Mouse (Mus musculus): Measurements from ENCODE around the gene Heyl. TPM values are rescaled to one million over a fixed set of nuclear protein-coding genes. Genes with fewer than 3 reads are reported as not detected.
"Not testable (repeated sequence)": the region's sequence is repeated elsewhere in the genome, so short reads cannot be mapped to it uniquely, and the experiment has no call there.

Gene Heyl
- polyA plus RNA-seq, 1 experiment from 2014 or later, result 0.83 TPM

- Histone ChIP-seq H3K4me2 (no peak overlapping the region), H3K9me3 (replicated peaks) (no peaks in the 10 kb centered on the region), H3K9ac (no peak overlapping the region), H3K4me3 (no peak overlapping the region), H3K27me3 (replicated peaks) (no peaks in the 10 kb centered on the region), H3K36me3 (peaks cover 99% of the 10 kb centered on the region), H3K27ac (no peak overlapping the region), H3K4me1 (peaks cover 27% of the 10 kb centered on the region)
- 75% methylated on average over 7 of the region's 7 CpGs for WGBS (ENCODE audit: insufficient replicate concordance)
- ATAC-seq, result no peak
Observed at GRCm38 (mm10) chr4:123293661-123294443, 60.5 kb downstream of the Heyl start.

- ATAC-seq; H3K27me3 ChIP-seq (replicated peaks); H3K9ac ChIP-seq; H3K9me3 ChIP-seq (replicated peaks); H3K4me2 ChIP-seq; H3K4me3 ChIP-seq; H3K27ac ChIP-seq: not testable (repeated sequence)
- peaks cover 99% of the 10 kb centered on the region for H3K36me3 ChIP-seq
- H3K4me1 ChIP-seq, result peaks cover 17% of the 10 kb centered on the region
- WGBS (ENCODE audit: insufficient replicate concordance), result 89% methylated on average over 15 of the region's 15 CpGs
Observed at GRCm38 (mm10) chr4:123295026-123295425, 61.7 kb downstream of the Heyl start.

- no peak for ATAC-seq
- Histone ChIP-seq H3K4me1 (peaks cover 17% of the 10 kb centered on the region), H3K4me2 (no peak overlapping the region), H3K27ac (no peak overlapping the region), H3K9me3 (replicated peaks) (no peaks in the 10 kb centered on the region), H3K9ac (no peak overlapping the region), H3K36me3 (peaks cover 99% of the 10 kb centered on the region), H3K27me3 (replicated peaks) (no peaks in the 10 kb centered on the region), H3K4me3 (no peak overlapping the region)
- 91% methylated on average over 21 of the region's 21 CpGs for WGBS (ENCODE audit: insufficient replicate concordance)
Observed at GRCm38 (mm10) chr4:123295516-123296147, 62.3 kb downstream of the Heyl start.

GRCm38 (mm10) chr4:123296148-123296534 lies 62.8 kb downstream of the Heyl start:
- no peak overlapping the region for H3K4me2 ChIP-seq
- H3K9ac ChIP-seq, result no peak overlapping the region
- peaks cover 99% of the 10 kb centered on the region for H3K36me3 ChIP-seq
- no peaks in the 10 kb centered on the region for H3K9me3 ChIP-seq (replicated peaks)
- WGBS (ENCODE audit: insufficient replicate concordance), result 89% methylated on average over 5 of the region's 5 CpGs
- no peak for ATAC-seq
- H3K27me3 ChIP-seq (replicated peaks), result no peaks in the 10 kb centered on the region
- H3K4me3 ChIP-seq, result no peak overlapping the region
- peaks cover 15% of the 10 kb centered on the region for H3K4me1 ChIP-seq
- H3K27ac ChIP-seq, result no peak overlapping the region

DNA sequence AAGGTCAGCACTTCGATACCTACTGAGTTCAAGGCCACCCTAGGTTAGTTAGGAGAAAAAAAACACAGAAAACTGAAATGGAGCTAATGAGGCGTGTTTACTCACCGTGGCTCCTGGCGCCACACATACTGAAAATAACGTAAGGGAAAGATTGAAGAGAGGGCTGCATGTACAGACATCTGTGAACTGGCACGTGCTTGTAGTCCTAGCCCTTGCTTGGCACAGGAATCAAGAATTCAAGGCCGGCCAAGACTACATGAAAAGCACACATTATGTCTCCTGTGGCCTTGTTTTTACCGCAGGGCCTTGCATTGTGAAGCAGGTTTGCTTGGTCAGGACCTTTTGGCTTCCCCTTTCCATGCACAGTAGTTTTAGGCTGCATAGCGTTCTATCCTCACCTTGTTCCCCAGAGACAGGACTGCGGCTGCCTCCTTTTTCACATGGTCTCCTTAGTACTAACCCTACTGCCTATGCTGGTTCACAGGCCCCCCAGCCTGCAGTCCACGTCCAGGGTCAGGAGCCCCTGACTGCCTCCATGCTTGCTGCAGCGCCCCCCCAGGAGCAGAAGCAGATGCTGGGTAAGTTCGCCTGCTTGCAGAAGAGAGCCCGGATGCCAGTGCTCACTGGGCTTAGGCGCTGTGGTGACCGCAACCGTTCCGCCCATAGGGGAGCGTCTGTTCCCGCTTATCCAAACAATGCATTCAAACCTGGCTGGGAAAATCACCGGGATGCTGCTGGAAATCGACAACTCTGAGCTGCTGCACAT lies 64.0 kb downstream of the Heyl start:
- Histone ChIP-seq H3K27ac (no peak overlapping the region), H3K4me3 (no peak overlapping the region), H3K9ac (no peak overlapping the region), H3K4me2 (no peak overlapping the region), H3K4me1 (peaks cover 3% of the 10 kb centered on the region), H3K9me3 (replicated peaks) (no peaks in the 10 kb centered on the region), H3K36me3 (peaks cover 99% of the 10 kb centered on the region), H3K27me3 (replicated peaks) (no peaks in the 10 kb centered on the region)
- 93% methylated on average over 22 of the region's 22 CpGs for WGBS (ENCODE audit: insufficient replicate concordance)
- ATAC-seq, result no peak

GRCm38 (mm10) chr4:123298226-123298625 lies 64.9 kb downstream of the Heyl start:
- 82% methylated on average over 4 of the region's 4 CpGs for WGBS (ENCODE audit: insufficient replicate concordance)
- H3K9ac ChIP-seq, result no peak overlapping the region
- no peak overlapping the region for H3K4me3 ChIP-seq
- peaks cover 99% of the 10 kb centered on the region for H3K36me3 ChIP-seq
- no peak overlapping the region for H3K4me2 ChIP-seq
- ATAC-seq, result no peak
- H3K4me1 ChIP-seq, result no peaks in the 10 kb centered on the region; the same call in 1 of the 2 replicates
- no peak overlapping the region for H3K27ac ChIP-seq
- H3K9me3 ChIP-seq (replicated peaks), result no peaks in the 10 kb centered on the region
- H3K27me3 ChIP-seq (replicated peaks), result no peaks in the 10 kb centered on the region

DNA sequence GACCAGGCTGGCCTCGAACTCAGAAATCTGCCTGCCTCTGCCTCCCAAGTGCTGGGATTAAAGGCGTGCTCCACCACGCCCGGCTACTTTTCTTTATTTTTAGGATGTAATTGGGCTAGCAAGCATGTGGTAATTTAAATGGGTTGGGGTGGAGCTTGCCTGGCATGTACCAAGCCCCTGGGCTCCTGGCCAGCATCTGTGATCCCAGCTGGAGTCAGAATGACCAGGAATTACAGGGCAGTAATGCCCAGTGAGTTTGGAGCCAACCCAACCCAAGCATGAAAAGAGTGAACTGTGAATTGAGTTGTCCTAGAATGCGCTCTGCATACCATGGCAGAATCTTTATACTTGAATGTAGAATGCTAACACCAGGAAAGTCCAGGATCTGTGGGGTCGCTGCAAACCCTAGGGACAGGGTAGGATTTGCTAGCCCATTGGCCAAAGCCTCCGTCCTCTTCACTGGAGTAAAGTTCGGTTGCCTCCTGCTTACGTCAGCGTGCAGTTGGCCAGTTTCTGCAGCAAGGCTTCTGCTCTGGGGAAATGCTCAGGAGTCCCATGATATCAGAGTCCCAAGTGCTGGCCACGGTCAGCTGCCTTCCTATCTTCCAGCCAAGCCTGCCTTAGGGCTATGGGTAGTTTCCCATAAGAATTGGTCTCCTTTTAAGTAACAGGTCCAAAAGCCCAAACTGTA lies 65.8 kb downstream of the Heyl start:
- no peak overlapping the region for H3K4me2 ChIP-seq
- no peak overlapping the region for H3K9ac ChIP-seq
- ATAC-seq, result no peak
- H3K27me3 ChIP-seq (replicated peaks), result no peaks in the 10 kb centered on the region
- H3K9me3 ChIP-seq (replicated peaks), result no peaks in the 10 kb centered on the region
- no peak overlapping the region; the same call in 1 of the 2 replicates for H3K27ac ChIP-seq
- no peaks in the 10 kb centered on the region; the same call in 1 of the 2 replicates for H3K4me1 ChIP-seq
- H3K36me3 ChIP-seq, result peaks cover 99% of the 10 kb centered on the region
- WGBS (ENCODE audit: insufficient replicate concordance), result 90% methylated on average over 11 of the region's 11 CpGs
- H3K4me3 ChIP-seq, result no peak overlapping the region

Other genes with a start within 250 kb of the Heyl start
- gene Mycl, start 237.9 kb upstream of the Heyl start, polyA plus RNA-seq (2016; fragmentation: Nextera tagmentation; extraction: Ambion mirVana), result 1.2 and 1.6 TPM in 2 replicates
- 8.9 and 10.9 TPM in 2 replicates for gene Trit1, start 217.0 kb upstream of the Heyl start, polyA plus RNA-seq (2016; fragmentation: Nextera tagmentation; extraction: Ambion mirVana)
- gene Bmp8b, start 128.4 kb upstream of the Heyl start, polyA plus RNA-seq (2016; fragmentation: Nextera tagmentation; extraction: Ambion mirVana), result 1.3 and 1.5 TPM in 2 replicates
- 0.08 TPM in 1 of 2 replicates, not detected in the other for gene Oxct2b, start 117.3 kb upstream of the Heyl start, polyA plus RNA-seq (2016; fragmentation: Nextera tagmentation; extraction: Ambion mirVana)
- 65.2 and 65.3 TPM in 2 replicates for gene Ppie, start 93.6 kb upstream of the Heyl start, polyA plus RNA-seq (2016; fragmentation: Nextera tagmentation; extraction: Ambion mirVana)
- 0.10 TPM in 1 of 2 replicates, not detected in the other for gene Hpcal4, start 50.3 kb upstream of the Heyl start, polyA plus RNA-seq (2016; fragmentation: Nextera tagmentation; extraction: Ambion mirVana)
- not detected in 2 replicates for gene Nt5c1a, start 32.1 kb upstream of the Heyl start, polyA plus RNA-seq (2016; fragmentation: Nextera tagmentation; extraction: Ambion mirVana)
- gene Pabpc4, start 28.8 kb downstream of the Heyl start, polyA plus RNA-seq (2016; fragmentation: Nextera tagmentation; extraction: Ambion mirVana), result 110 and 112 TPM in 2 replicates
- gene Oxct2a, start 90.1 kb downstream of the Heyl start, polyA plus RNA-seq (2016; fragmentation: Nextera tagmentation; extraction: Ambion mirVana), result 0.19 TPM in 1 of 2 replicates, not detected in the other
- 0.31 and 0.46 TPM in 2 replicates for gene Bmp8a, start 109.7 kb downstream of the Heyl start, polyA plus RNA-seq (2016; fragmentation: Nextera tagmentation; extraction: Ambion mirVana)

Data from liver, embryonic 12.5 days (tissue).